Mouse (Mus musculus): ENCODE data around the gene Trim47.

DNA sequence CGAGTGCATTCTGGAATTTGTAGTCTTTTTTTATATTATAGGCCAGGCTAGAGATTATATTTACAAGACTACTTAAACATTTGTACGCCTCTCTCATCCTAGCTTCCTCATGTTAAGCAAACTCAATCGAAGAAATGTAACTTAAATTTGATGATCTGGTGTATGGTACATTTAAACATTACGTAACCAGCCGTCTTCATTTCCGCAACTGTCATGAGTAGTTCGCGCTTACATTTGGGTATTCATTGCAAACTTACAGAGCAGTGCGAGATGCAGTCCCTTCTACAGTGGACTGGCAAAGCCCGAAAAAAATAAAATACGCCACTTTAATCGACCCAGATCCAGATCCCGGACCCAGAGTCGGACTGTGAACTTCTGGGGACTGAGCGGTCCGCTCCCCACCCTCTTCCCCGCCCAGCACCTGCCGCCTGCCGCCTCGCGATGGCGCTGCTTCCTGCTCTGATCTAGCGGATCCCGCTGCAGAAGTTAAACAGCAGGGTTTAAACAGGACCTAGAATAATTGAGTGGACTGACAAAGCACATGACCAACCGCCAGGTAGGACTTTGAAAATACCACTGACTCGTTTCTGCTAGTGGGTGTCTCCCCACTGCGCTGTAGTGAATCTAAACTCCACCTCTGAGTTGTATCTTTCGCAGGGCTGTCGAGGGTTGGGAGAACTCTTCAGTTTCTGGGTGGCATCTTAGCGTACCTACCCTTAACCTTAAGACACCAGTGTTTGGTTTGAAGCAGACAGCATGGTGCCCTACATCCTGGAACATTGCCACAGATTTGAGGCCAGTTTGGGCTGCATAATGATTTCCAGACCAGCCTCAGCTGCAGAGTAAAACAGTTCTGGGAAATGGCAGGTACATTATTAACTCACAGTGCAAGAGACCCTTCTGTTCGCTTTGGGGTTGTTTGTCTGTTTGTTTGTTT lies 39.5 kb downstream of the Trim47 start:
- TF ChIP-seq CTCF (IDR thresholded peaks at IDR 0.05; ENCODE audit: control insufficient read depth, insufficient read depth, insufficient replicate concordance, low read depth, low read length) = peak; percentile 62; the same call in 1 of the 2 replicates
- TF ChIP-seq POLR2A (IDR thresholded peaks at IDR 0.05; ENCODE audit: control insufficient read depth, low read depth, low read length) = peak; percentile 36; the same call in 1 of the 2 replicates

All from testis, adult 2 months (tissue).